Mouse (Mus musculus): Measurements from ENCODE around the gene Pcx. TPM values are rescaled to one million over a fixed set of nuclear protein-coding genes. Genes with fewer than 3 reads are reported as not detected.

Pcx gene
- polyA plus RNA-seq, 1 experiment from 2014 or later = 18.6 TPM

- H3K27me3 ChIP-seq (replicated peaks; ENCODE audit: control insufficient read depth, insufficient read depth, low read length) = peaks cover 18% of the 10 kb centered on the region
- no peak overlapping the region for H3K9ac ChIP-seq (ENCODE audit: low read depth, low read length)
- H3K4me2 ChIP-seq = no peak overlapping the region
- DNase-seq (ENCODE audit: low spot score) (no peak), ATAC-seq (replicated peaks; ENCODE audit: low FRiP score) (no peak)
- no peaks in the 10 kb centered on the region for H3K9me3 ChIP-seq (ENCODE audit: control insufficient read depth, low read length)
- no peak overlapping the region for H3K4me3 ChIP-seq (ENCODE audit: low read depth, low read length)
- H3K27ac ChIP-seq (ENCODE audit: low read depth, low read length) = no peak overlapping the region
- H3K36me3 ChIP-seq (ENCODE audit: control insufficient read depth, insufficient read depth, low read length) = peaks cover 3% of the 10 kb centered on the region; the same call in 1 of the 2 replicates
- peaks cover 7% of the 10 kb centered on the region for H3K4me1 ChIP-seq (replicated peaks; ENCODE audit: control insufficient read depth, insufficient read depth, low read length)
- WGBS = 91% methylated on average over 19 of the region's 19 CpGs
Observed at GRCm38 (mm10) chr19:4612181-4612961, 102.1 kb downstream of the Pcx start.

- 89% methylated on average over 33 of the region's 33 CpGs for WGBS
- H3K4me1 ChIP-seq (replicated peaks; ENCODE audit: control insufficient read depth, insufficient read depth, low read length) = peaks cover 7% of the 10 kb centered on the region
- H3K9me3 ChIP-seq (ENCODE audit: control insufficient read depth, low read length) = no peaks in the 10 kb centered on the region
- DNase-seq (ENCODE audit: low spot score) (no peak), ATAC-seq (replicated peaks; ENCODE audit: low FRiP score) (no peak)
- H3K27me3 ChIP-seq (replicated peaks; ENCODE audit: control insufficient read depth, insufficient read depth, low read length) = peaks cover 18% of the 10 kb centered on the region
- no peak overlapping the region for H3K9ac ChIP-seq (ENCODE audit: low read depth, low read length)
- peak overlapping the region; percentile 77 for H3K4me3 ChIP-seq (ENCODE audit: low read depth, low read length)
- H3K27ac ChIP-seq (ENCODE audit: low read depth, low read length) = no peak overlapping the region
- peaks cover 3% of the 10 kb centered on the region; the same call in 1 of the 2 replicates for H3K36me3 ChIP-seq (ENCODE audit: control insufficient read depth, insufficient read depth, low read length)
- H3K4me2 ChIP-seq = peak overlapping the region; percentile 98
Observed at GRCm38 (mm10) chr19:4613464-4614304, 103.4 kb downstream of the Pcx start.

- peaks cover 3% of the 10 kb centered on the region; the same call in 1 of the 2 replicates for H3K36me3 ChIP-seq (ENCODE audit: control insufficient read depth, insufficient read depth, low read length)
- peak overlapping the region; percentile 79 for H3K9ac ChIP-seq (ENCODE audit: low read depth, low read length)
- H3K4me1 ChIP-seq (replicated peaks; ENCODE audit: control insufficient read depth, insufficient read depth, low read length) = peaks cover 7% of the 10 kb centered on the region
- peaks cover 18% of the 10 kb centered on the region for H3K27me3 ChIP-seq (replicated peaks; ENCODE audit: control insufficient read depth, insufficient read depth, low read length)
- ATAC-seq (replicated peaks; ENCODE audit: low FRiP score) (no peak), DNase-seq (ENCODE audit: low spot score) (peak; percentile 49)
- peak overlapping the region; percentile 77 for H3K4me3 ChIP-seq (ENCODE audit: low read depth, low read length)
- H3K9me3 ChIP-seq (ENCODE audit: control insufficient read depth, low read length) = no peaks in the 10 kb centered on the region
- peak overlapping the region; percentile 78 for H3K27ac ChIP-seq (ENCODE audit: low read depth, low read length)
- peak overlapping the region; percentile 98 for H3K4me2 ChIP-seq
- 22% methylated on average over 41 of the region's 49 CpGs for WGBS
Observed at GRCm38 (mm10) chr19:4614305-4615150, 104.3 kb downstream of the Pcx start.

- peak within 1 kb of the TSS; percentile 77 for H3K4me3 ChIP-seq (ENCODE audit: low read depth, low read length)
- peak; percentile 86 for DNase-seq (ENCODE audit: low spot score)
- H3K4me2 ChIP-seq = peak within 1 kb of the TSS; percentile 98
- H3K4me1 ChIP-seq (replicated peaks; ENCODE audit: control insufficient read depth, insufficient read depth, low read length) = peaks cover 7% of the 10 kb centered on the region
- no peaks in the 10 kb centered on the region for H3K9me3 ChIP-seq (ENCODE audit: control insufficient read depth, low read length)
- under 1% methylated on average over 79 of the region's 87 CpGs for WGBS
- peak within 1 kb of the TSS; percentile 79 for H3K9ac ChIP-seq (ENCODE audit: low read depth, low read length)
- H3K36me3 ChIP-seq (ENCODE audit: control insufficient read depth, insufficient read depth, low read length) = peaks cover 5% of the 10 kb centered on the region
- peaks cover 18% of the 10 kb centered on the region for H3K27me3 ChIP-seq (replicated peaks; ENCODE audit: control insufficient read depth, insufficient read depth, low read length)
- H3K27ac ChIP-seq (ENCODE audit: low read depth, low read length) = peak within 1 kb of the TSS; percentile 78
- ATAC-seq (replicated peaks; ENCODE audit: low FRiP score) = peak; percentile 91
Observed at GRCm38 (mm10) chr19:4615151-4616093, 105.2 kb downstream of the Pcx start, which contains the start of gene Lrfn4. Gene Lrfn4 (minus strand): TSS chr19:4615667.

GRCm38 (mm10) chr19:4616546-4616945, 106.3 kb downstream of the Pcx start:
- no peak overlapping the region for H3K27ac ChIP-seq (ENCODE audit: low read depth, low read length)
- H3K4me2 ChIP-seq = no peak overlapping the region
- peaks cover 18% of the 10 kb centered on the region for H3K27me3 ChIP-seq (replicated peaks; ENCODE audit: control insufficient read depth, insufficient read depth, low read length)
- H3K36me3 ChIP-seq (ENCODE audit: control insufficient read depth, insufficient read depth, low read length) = peaks cover 2% of the 10 kb centered on the region
- WGBS = 34% methylated on average over 4 of the region's 4 CpGs
- DNase-seq (ENCODE audit: low spot score) (no peak), ATAC-seq (replicated peaks; ENCODE audit: low FRiP score) (no peak)
- no peaks in the 10 kb centered on the region for H3K9me3 ChIP-seq (ENCODE audit: control insufficient read depth, low read length)
- peaks cover 7% of the 10 kb centered on the region for H3K4me1 ChIP-seq (replicated peaks; ENCODE audit: control insufficient read depth, insufficient read depth, low read length)
- H3K9ac ChIP-seq (ENCODE audit: low read depth, low read length) = no peak overlapping the region
- no peak overlapping the region for H3K4me3 ChIP-seq (ENCODE audit: low read depth, low read length)

GRCm38 (mm10) chr19:4618183-4618582, 107.9 kb downstream of the Pcx start:
- H3K27me3 ChIP-seq (replicated peaks; ENCODE audit: control insufficient read depth, insufficient read depth, low read length) = peaks cover 18% of the 10 kb centered on the region
- H3K4me3 ChIP-seq (ENCODE audit: low read depth, low read length) = no peak overlapping the region
- WGBS = 30% methylated on average over 18 of the region's 18 CpGs
- H3K9ac ChIP-seq (ENCODE audit: low read depth, low read length) = no peak overlapping the region
- peaks cover 15% of the 10 kb centered on the region; the same call in 1 of the 2 replicates for H3K36me3 ChIP-seq (ENCODE audit: control insufficient read depth, insufficient read depth, low read length)
- H3K4me1 ChIP-seq (replicated peaks; ENCODE audit: control insufficient read depth, insufficient read depth, low read length) = peaks cover 7% of the 10 kb centered on the region
- no peak overlapping the region for H3K27ac ChIP-seq (ENCODE audit: low read depth, low read length)
- H3K4me2 ChIP-seq = no peak overlapping the region
- H3K9me3 ChIP-seq (ENCODE audit: control insufficient read depth, low read length) = no peaks in the 10 kb centered on the region
- DNase-seq (ENCODE audit: low spot score) = no peak
- no peak for ATAC-seq (replicated peaks; ENCODE audit: low FRiP score)

- ATAC-seq (replicated peaks; ENCODE audit: low FRiP score) (no peak), DNase-seq (ENCODE audit: low spot score) (no peak)
- WGBS = 79% methylated on average over 10 of the region's 10 CpGs
- Histone ChIP-seq H3K4me1 (replicated peaks; ENCODE audit: control insufficient read depth, insufficient read depth, low read length) (peaks cover 9% of the 10 kb centered on the region), H3K4me2 (no peak overlapping the region), H3K27me3 (replicated peaks; ENCODE audit: control insufficient read depth, insufficient read depth, low read length) (peaks cover 11% of the 10 kb centered on the region), H3K36me3 (ENCODE audit: control insufficient read depth, insufficient read depth, low read length) (peaks cover 15% of the 10 kb centered on the region; the same call in 1 of the 2 replicates), H3K4me3 (ENCODE audit: low read depth, low read length) (no peak overlapping the region), H3K27ac (ENCODE audit: low read depth, low read length) (no peak overlapping the region), H3K9me3 (ENCODE audit: control insufficient read depth, low read length) (no peaks in the 10 kb centered on the region), H3K9ac (ENCODE audit: low read depth, low read length) (no peak overlapping the region)
Observed at GRCm38 (mm10) chr19:4619461-4619860, 109.2 kb downstream of the Pcx start.
